Comparison of ENCODE assay signal across 7 mouse cellular contexts in genomic region chr1:172200871-172201447, GRCm38 (mm10). TPM values are rescaled to one million over a fixed set of nuclear protein-coding genes. Genes with fewer than 3 reads are reported as not detected.
DNase-seq lines count a peak whose midpoint lies in the region; ATAC-seq and TF ChIP-seq lines count a peak whose summit lies in the region.

No protein-coding gene starts in this region.

- no peak for ATAC-seq in intestine, embryonic 15.5 days
- ATAC-seq in midbrain, embryonic 11.5 days (ENCODE audit: low FRiP score) = peak; percentile 47
- no peak for ATAC-seq in stomach, postnatal 0 days (ENCODE audit: low FRiP score, low TSS enrichment)

- 37% methylated on average over 7 of the region's 7 CpGs for WGBS in embryonic facial prominence, embryonic 10.5 days
- WGBS in intestine, embryonic 15.5 days = 56% methylated on average over 7 of the region's 7 CpGs
- WGBS in midbrain, embryonic 11.5 days = 8% methylated on average over 7 of the region's 7 CpGs
- 50% methylated on average over 7 of the region's 7 CpGs for WGBS in stomach, postnatal 0 days

- H3K4me1 ChIP-seq in embryonic facial prominence, embryonic 10.5 days = peaks cover 62% of the 10 kb centered on the region
- H3K4me1 ChIP-seq in intestine, embryonic 15.5 days (replicated peaks) = peaks cover 46% of the 10 kb centered on the region
- H3K4me1 ChIP-seq in midbrain, embryonic 11.5 days (ENCODE audit: control insufficient read depth, insufficient read depth, low read length) = peaks cover 59% of the 10 kb centered on the region
- peaks cover 24% of the 10 kb centered on the region for H3K4me1 ChIP-seq in stomach, postnatal 0 days (replicated peaks; ENCODE audit: control insufficient read depth, insufficient read depth)

- peak; percentile 42 for DNase-seq in lung, postnatal 10 days
- no peak for DNase-seq in lung, postnatal 25 days (ENCODE audit: low spot score)
- DNase-seq in embryonic facial prominence, embryonic 10.5 days (ENCODE audit: low spot score) = peak; percentile 46
- peak; percentile 96 for DNase-seq in midbrain, embryonic 11.5 days (ENCODE audit: low spot score, missing footprints)
- no peak for DNase-seq in stomach, postnatal 0 days (ENCODE audit: low spot score)
- DNase-seq in adipocyte (ENCODE audit: low spot score) = no peak

- TF ChIP-seq EP300 in stomach, postnatal 0 days (optimal IDR thresholded peaks at IDR 0.05) = no peak

- H3K27ac ChIP-seq in embryonic facial prominence, embryonic 10.5 days (replicated peaks) = peak overlapping the region; percentile 93
- H3K27ac ChIP-seq in intestine, embryonic 15.5 days = 0 out of 2 replicates have a peak overlapping the region, but pooled peaks have one; percentile 7
- peak overlapping the region; percentile 97 for H3K27ac ChIP-seq in midbrain, embryonic 11.5 days (ENCODE audit: low read depth, low read length)
- 0 out of 2 replicates have a peak overlapping the region, but pooled peaks have one; percentile 40 for H3K27ac ChIP-seq in stomach, postnatal 0 days (replicated peaks)

- H3K36me3 ChIP-seq in embryonic facial prominence, embryonic 10.5 days (replicated peaks) = peaks cover 63% of the 10 kb centered on the region
- H3K36me3 ChIP-seq in intestine, embryonic 15.5 days = peaks cover 36% of the 10 kb centered on the region
- peaks cover 29% of the 10 kb centered on the region for H3K36me3 ChIP-seq in midbrain, embryonic 11.5 days (ENCODE audit: control insufficient read depth, insufficient read depth, low read length)
- H3K36me3 ChIP-seq in stomach, postnatal 0 days (ENCODE audit: control insufficient read depth, insufficient read depth, low read length) = peaks cover 9% of the 10 kb centered on the region; the same call in 1 of the 2 replicates

- no peak for TF ChIP-seq CTCF in stomach, postnatal 0 days (IDR thresholded peaks at IDR 0.05; ENCODE audit: low read depth)

- H3K9me3 ChIP-seq in embryonic facial prominence, embryonic 10.5 days = no peaks in the 10 kb centered on the region
- no peaks in the 10 kb centered on the region for H3K9me3 ChIP-seq in intestine, embryonic 15.5 days
- H3K9me3 ChIP-seq in midbrain, embryonic 11.5 days (ENCODE audit: control insufficient read depth, low read length) = no peaks in the 10 kb centered on the region
- no peaks in the 10 kb centered on the region for H3K9me3 ChIP-seq in stomach, postnatal 0 days (ENCODE audit: control insufficient read depth, low read length)

- H3K9ac ChIP-seq in intestine, embryonic 15.5 days = no peak overlapping the region
- peak overlapping the region; percentile 45 for H3K9ac ChIP-seq in midbrain, embryonic 11.5 days (ENCODE audit: low read length)
- H3K9ac ChIP-seq in stomach, postnatal 0 days (ENCODE audit: low read length) = peak overlapping the region; percentile 27; the same call in 1 of the 2 replicates

- no peak overlapping the region for H3K4me2 ChIP-seq in intestine, embryonic 15.5 days (replicated peaks)
- H3K4me2 ChIP-seq in midbrain, embryonic 11.5 days = peak overlapping the region; percentile 95
- H3K4me2 ChIP-seq in stomach, postnatal 0 days (replicated peaks; ENCODE audit: low read depth) = no peak overlapping the region

- peak overlapping the region; percentile 29; the same call in 1 of the 2 replicates for H3K4me3 ChIP-seq in embryonic facial prominence, embryonic 10.5 days
- no peak overlapping the region for H3K4me3 ChIP-seq in intestine, embryonic 15.5 days (replicated peaks)
- H3K4me3 ChIP-seq in midbrain, embryonic 11.5 days (ENCODE audit: low read depth, low read length) = peak overlapping the region; percentile 11
- no peak overlapping the region for H3K4me3 ChIP-seq in stomach, postnatal 0 days (ENCODE audit: low read depth, low read length)

- H3K27me3 ChIP-seq in embryonic facial prominence, embryonic 10.5 days (replicated peaks; ENCODE audit: low read depth, poor library complexity, severe bottlenecking) = no peaks in the 10 kb centered on the region
- no peaks in the 10 kb centered on the region for H3K27me3 ChIP-seq in intestine, embryonic 15.5 days (replicated peaks)
- H3K27me3 ChIP-seq in midbrain, embryonic 11.5 days (ENCODE audit: control insufficient read depth, insufficient read depth, low read length) = no peaks in the 10 kb centered on the region
- no peaks in the 10 kb centered on the region for H3K27me3 ChIP-seq in stomach, postnatal 0 days (ENCODE audit: control insufficient read depth, insufficient read depth, low read length)

RNA-seq across cellular contexts. Expression of gene Pea15a, which starts 5.6 kb away (rescaled TPM):
- 123 and 138 TPM in 2 replicates for polyA plus RNA-seq in embryonic facial prominence, embryonic 10.5 days (2016; fragmentation: Nextera tagmentation; extraction: Ambion mirVana)
- 86.4 and 89.0 TPM in 2 replicates for polyA plus RNA-seq in intestine, embryonic 15.5 days (2015; fragmentation: Nextera tagmentation; extraction: Ambion mirVana)
- 332 and 337 TPM in 2 replicates for polyA plus RNA-seq in midbrain, embryonic 11.5 days (2014; fragmentation: Nextera tagmentation; extraction: Ambion mirVana)
- 79.4 and 81.6 TPM in 2 replicates for polyA plus RNA-seq in stomach, postnatal 0 days (2015; fragmentation: Nextera tagmentation; extraction: Ambion mirVana)

RNA-seq across cellular contexts. Expression of gene Casq1, which starts 18.7 kb away (rescaled TPM):
- 1.6 TPM in 2 replicates for polyA plus RNA-seq in embryonic facial prominence, embryonic 10.5 days (2016; fragmentation: Nextera tagmentation; extraction: Ambion mirVana)
- polyA plus RNA-seq in intestine, embryonic 15.5 days (2015; fragmentation: Nextera tagmentation; extraction: Ambion mirVana) = 18.4 and 20.2 TPM in 2 replicates
- polyA plus RNA-seq in midbrain, embryonic 11.5 days (2014; fragmentation: Nextera tagmentation; extraction: Ambion mirVana) = 1.4 and 2.1 TPM in 2 replicates
- polyA plus RNA-seq in stomach, postnatal 0 days (2015; fragmentation: Nextera tagmentation; extraction: Ambion mirVana) = 9.8 and 9.9 TPM in 2 replicates

RNA-seq across cellular contexts. Expression of gene Dcaf8, which starts 53.1 kb away (rescaled TPM):
- polyA plus RNA-seq in embryonic facial prominence, embryonic 10.5 days (2016; fragmentation: Nextera tagmentation; extraction: Ambion mirVana) = 130 and 141 TPM in 2 replicates
- 98.2 and 101 TPM in 2 replicates for polyA plus RNA-seq in intestine, embryonic 15.5 days (2015; fragmentation: Nextera tagmentation; extraction: Ambion mirVana)
- 93.9 and 100.0 TPM in 2 replicates for polyA plus RNA-seq in midbrain, embryonic 11.5 days (2014; fragmentation: Nextera tagmentation; extraction: Ambion mirVana)
- 57.0 and 59.8 TPM in 2 replicates for polyA plus RNA-seq in stomach, postnatal 0 days (2015; fragmentation: Nextera tagmentation; extraction: Ambion mirVana)

RNA-seq across cellular contexts. Expression of gene Atp1a4, which starts 57.3 kb away (rescaled TPM):
- polyA plus RNA-seq in embryonic facial prominence, embryonic 10.5 days (2016; fragmentation: Nextera tagmentation; extraction: Ambion mirVana) = not detected in 2 replicates
- not detected in 2 replicates for polyA plus RNA-seq in intestine, embryonic 15.5 days (2015; fragmentation: Nextera tagmentation; extraction: Ambion mirVana)
- polyA plus RNA-seq in midbrain, embryonic 11.5 days (2014; fragmentation: Nextera tagmentation; extraction: Ambion mirVana) = not detected in 2 replicates
- polyA plus RNA-seq in stomach, postnatal 0 days (2015; fragmentation: Nextera tagmentation; extraction: Ambion mirVana) = not detected in 2 replicates

Comparison
In these comparisons a context has a peak if more than half of its experiments do, and no peak if none do; other contexts are left out.
1. DNase-seq: peak in lung, postnatal 10 days (single experiment), embryonic facial prominence, embryonic 10.5 days (single experiment) and midbrain, embryonic 11.5 days (single experiment); none in lung, postnatal 25 days (single experiment), stomach, postnatal 0 days (single experiment) and adipocyte (single experiment).
2. H3K27ac ChIP-seq: peak in every context shown above with its lines; median percentile 97 in midbrain, embryonic 11.5 days; 93 in embryonic facial prominence, embryonic 10.5 days; 40 in stomach, postnatal 0 days; 7 in intestine, embryonic 15.5 days.
3. H3K4me3 ChIP-seq: peak in embryonic facial prominence, embryonic 10.5 days (single experiment) and midbrain, embryonic 11.5 days (single experiment); none in intestine, embryonic 15.5 days (single experiment) and stomach, postnatal 0 days (single experiment).